Mouse (Mus musculus): ENCODE data around the gene Iqca.

Iqca gene

GRCm38 (mm10) chr1:90132402-90132801 lies 20.8 kb downstream of the Iqca start:
- DNase-seq (ENCODE audit: low spot score), result no peak

GRCm38 (mm10) chr1:90131982-90132381 lies 21.2 kb downstream of the Iqca start:
- DNase-seq (ENCODE audit: low spot score), result no peak

- DNase-seq (ENCODE audit: low spot score), result no peak
These were observed 28.6 kb downstream of the Iqca start for GRCm38 (mm10) chr1:90124561-90124960.

GRCm38 (mm10) chr1:90120706-90121105 lies 32.5 kb downstream of the Iqca start:
- no peak for DNase-seq (ENCODE audit: low spot score)

GRCm38 (mm10) chr1:90119214-90119613 lies 34.0 kb downstream of the Iqca start:
- no peak for DNase-seq (ENCODE audit: low spot score)

- no peak for DNase-seq (ENCODE audit: low spot score)
These were observed 36.0 kb downstream of the Iqca start for GRCm38 (mm10) chr1:90117207-90117606.

- no peak for DNase-seq (ENCODE audit: low spot score)
These were observed 38.6 kb downstream of the Iqca start for GRCm38 (mm10) chr1:90114586-90114985.

GRCm38 (mm10) chr1:90113655-90114244 lies 39.5 kb downstream of the Iqca start:
- no peak for DNase-seq (ENCODE audit: low spot score)

GRCm38 (mm10) chr1:90112669-90113068 lies 40.5 kb downstream of the Iqca start:
- DNase-seq (ENCODE audit: low spot score), result no peak

- no peak for DNase-seq (ENCODE audit: low spot score)
These were observed 41.9 kb downstream of the Iqca start for GRCm38 (mm10) chr1:90111198-90111839.

GRCm38 (mm10) chr1:90103896-90104487 lies 49.2 kb downstream of the Iqca start:
- no peak for DNase-seq (ENCODE audit: low spot score)

- no peak for DNase-seq (ENCODE audit: low spot score)
These were observed 52.6 kb downstream of the Iqca start for GRCm38 (mm10) chr1:90100360-90101232.

GRCm38 (mm10) chr1:90092816-90093493 lies 60.2 kb downstream of the Iqca start:
- no peak for DNase-seq (ENCODE audit: low spot score)

- DNase-seq (ENCODE audit: low spot score), result no peak
These were observed 64.8 kb downstream of the Iqca start for GRCm38 (mm10) chr1:90088192-90088990.

GRCm38 (mm10) chr1:90086461-90086860 lies 66.7 kb downstream of the Iqca start:
- no peak for DNase-seq (ENCODE audit: low spot score)

GRCm38 (mm10) chr1:90085526-90086157 lies 67.6 kb downstream of the Iqca start:
- no peak for DNase-seq (ENCODE audit: low spot score)

GRCm38 (mm10) chr1:90076291-90076690 lies 76.9 kb downstream of the Iqca start:
- no peak for DNase-seq (ENCODE audit: low spot score)

- DNase-seq (ENCODE audit: low spot score), result no peak
These were observed 78.4 kb downstream of the Iqca start for GRCm38 (mm10) chr1:90074779-90075178.

- no peak for DNase-seq (ENCODE audit: low spot score)
These were observed 81.2 kb downstream of the Iqca start for GRCm38 (mm10) chr1:90071812-90072580.

GRCm38 (mm10) chr1:90060599-90060998 lies 92.6 kb downstream of the Iqca start:
- DNase-seq (ENCODE audit: low spot score), result peak; percentile 18

Measured in ovary, postnatal 10 days (tissue).